Comparison of ENCODE assay signal across 9 mouse cellular contexts in genomic region chr5:121627871-121628270, GRCm38 (mm10). TPM values are rescaled to one million over a fixed set of nuclear protein-coding genes. Genes with fewer than 3 reads are reported as not detected.
DNase-seq lines count a peak whose midpoint lies in the region; ATAC-seq and TF ChIP-seq lines count a peak whose summit lies in the region.
"Had no signal": no experiment of that assay in that cellular context is flagged by ENCODE, and none has a peak within 500 bp of the region (broad histone marks: within the 10 kb centered on the region; RNA-seq: fewer than 3 reads in every experiment).

No protein-coding gene starts in this region.

- H3K36me3 ChIP-seq in kidney, adult 2 months (ENCODE audit: control insufficient read depth, insufficient read depth, low read length) = no peaks in the 10 kb centered on the region
- H3K36me3 ChIP-seq in kidney, embryonic 16.5 days (ENCODE audit: insufficient read depth, low read length) = no peaks in the 10 kb centered on the region
- H3K36me3 ChIP-seq in liver, adult 2 months (ENCODE audit: control insufficient read depth, insufficient read depth, low read length) = peaks cover 2% of the 10 kb centered on the region; the same call in 1 of the 2 replicates
- H3K36me3 ChIP-seq: heart, embryonic 13.5 days had no signal

- no peak overlapping the region for H3K4me3 ChIP-seq in kidney, adult 2 months (ENCODE audit: insufficient read depth, low read depth, low read length)
- H3K4me3 ChIP-seq in kidney, embryonic 16.5 days (ENCODE audit: low read length) = no peak overlapping the region
- no peak overlapping the region for H3K4me3 ChIP-seq in liver, adult 2 months (ENCODE audit: insufficient read depth, low read depth, low read length)
- H3K4me3 ChIP-seq: heart, embryonic 13.5 days had no signal

- H3K79me2 ChIP-seq in liver, adult 2 months (ENCODE audit: control insufficient read depth, insufficient read depth, low read length) = no peaks in the 10 kb centered on the region

- H3K9ac ChIP-seq in kidney, embryonic 16.5 days (replicated peaks; ENCODE audit: low read length) = no peak overlapping the region
- H3K9ac ChIP-seq in liver, adult 2 months (ENCODE audit: low read depth, low read length) = no peak overlapping the region
- H3K9ac ChIP-seq: heart, embryonic 13.5 days had no signal

- H3K9me3 ChIP-seq in kidney, embryonic 16.5 days (ENCODE audit: low read length) = no peaks in the 10 kb centered on the region
- H3K9me3 ChIP-seq: heart, embryonic 13.5 days had no signal

- H3K27me3 ChIP-seq in kidney, adult 2 months (replicated peaks; ENCODE audit: control insufficient read depth, insufficient read depth, low read length) = no peaks in the 10 kb centered on the region
- no peaks in the 10 kb centered on the region for H3K27me3 ChIP-seq in kidney, embryonic 16.5 days (ENCODE audit: insufficient read depth, low read length)
- no peaks in the 10 kb centered on the region for H3K27me3 ChIP-seq in liver, adult 2 months (ENCODE audit: control insufficient read depth, insufficient read depth, low read length)
- H3K27me3 ChIP-seq: heart, embryonic 13.5 days had no signal

- H3K4me1 ChIP-seq in kidney, adult 2 months (ENCODE audit: control insufficient read depth, insufficient read depth, low read length) = no peaks in the 10 kb centered on the region
- no peaks in the 10 kb centered on the region for H3K4me1 ChIP-seq in kidney, embryonic 16.5 days (ENCODE audit: insufficient read depth, low read length)
- H3K4me1 ChIP-seq in liver, adult 2 months (ENCODE audit: control insufficient read depth, insufficient read depth, low read length) = no peaks in the 10 kb centered on the region
- H3K4me1 ChIP-seq: heart, embryonic 13.5 days had no signal

- ATAC-seq in kidney, embryonic 16.5 days (ENCODE audit: low FRiP score, low TSS enrichment) = no peak

- H3K4me2 ChIP-seq in kidney, embryonic 16.5 days (replicated peaks; ENCODE audit: low read depth, low read length) = no peak overlapping the region
- H3K4me2 ChIP-seq: heart, embryonic 13.5 days had no signal

- no peak overlapping the region for H3K27ac ChIP-seq in kidney, adult 2 months (ENCODE audit: insufficient read depth, low read depth, low read length)
- no peak overlapping the region for H3K27ac ChIP-seq in kidney, embryonic 16.5 days (ENCODE audit: low read length)
- no peak overlapping the region for H3K27ac ChIP-seq in liver, adult 2 months (replicated peaks; ENCODE audit: insufficient read depth, low read depth, low read length)
- H3K27ac ChIP-seq: heart, embryonic 13.5 days had no signal

- WGBS in kidney, adult 2 months = 3% methylated on average over 1 of the region's 1 CpGs
- WGBS in kidney, embryonic 16.5 days = 4% methylated on average over 1 of the region's 1 CpGs
- WGBS in liver, adult 2 months = 0% methylated on average over 1 of the region's 1 CpGs

- peak; percentile 89 for TF ChIP-seq CTCF in kidney, adult 2 months (conservative IDR thresholded peaks at IDR 0.05; ENCODE audit: insufficient read depth, insufficient read length, low read depth, low read length)
- TF ChIP-seq CTCF in liver, adult 2 months (IDR thresholded peaks at IDR 0.05; ENCODE audit: low read depth, low read length) = peak; percentile 79

- peak; percentile 78 for DNase-seq in kidney, adult 2 months
- DNase-seq in adrenal gland, adult 8-10 months = peak; percentile 42
- peak; percentile 46 for DNase-seq in embryo, embryonic 11.5 days (ENCODE audit: low read depth, low spot score)
- DNase-seq in induced T-regulatory cell, adult 2 months (ENCODE audit: low read depth) = peak; percentile 81
- DNase-seq in liver, adult 2 months (ENCODE audit: extremely low read depth, low read depth, low spot score) = peak; percentile 35
- DNase-seq in retina, postnatal 1 day = peak; percentile 77
- DNase-seq in thymus, postnatal 4 days = peak; percentile 92

- TF ChIP-seq POLR2A in kidney, adult 2 months (IDR thresholded peaks at IDR 0.05; ENCODE audit: low read depth, low read length) = no peak
- no peak for TF ChIP-seq POLR2A in liver, adult 2 months (IDR thresholded peaks at IDR 0.05; ENCODE audit: extremely low read depth, insufficient read depth, low read length)

RNA-seq across cellular contexts. Expression of gene Acad12, which starts 9.1 kb away (rescaled TPM):
- 47.0 and 51.4 TPM in 2 replicates for polyA plus RNA-seq in kidney, adult 2 months (2012; rRNA removed)
- polyA plus RNA-seq in kidney, embryonic 16.5 days (2015; fragmentation: Nextera tagmentation; extraction: Ambion mirVana) = 3.5 and 3.6 TPM in 2 replicates
- 10 to 100 TPM; 20.1 to 26.0 (median 22.8) TPM for total RNA-seq in adrenal gland, adult 8-10 months (2022)
- 9.6 and 14.4 TPM in 2 replicates for total RNA-seq in liver, adult 2 months (2014; rRNA removed)
- 9.1 and 10.1 TPM in 2 replicates for polyA plus RNA-seq in liver, adult 2 months (2012; rRNA removed)

RNA-seq across cellular contexts. Expression of gene Acad10, which starts 32.4 kb away (rescaled TPM):
- polyA plus RNA-seq in kidney, adult 2 months (2012; rRNA removed) = 55.9 and 68.1 TPM in 2 replicates
- polyA plus RNA-seq in kidney, embryonic 16.5 days (2015; fragmentation: Nextera tagmentation; extraction: Ambion mirVana) = 4.3 and 5.7 TPM in 2 replicates
- total RNA-seq in adrenal gland, adult 8-10 months (2022) = 10 to 100 TPM; 24.7 to 29.8 (median 28.3) TPM
- total RNA-seq in liver, adult 2 months (2014; rRNA removed) = 19.6 and 23.5 TPM in 2 replicates
- 27.5 and 27.7 TPM in 2 replicates for polyA plus RNA-seq in liver, adult 2 months (2012; rRNA removed)

RNA-seq across cellular contexts. Expression of gene Brap, which starts 32.5 kb away (rescaled TPM):
- polyA plus RNA-seq in kidney, adult 2 months (2012; rRNA removed) = 44.0 and 50.1 TPM in 2 replicates
- polyA plus RNA-seq in kidney, embryonic 16.5 days (2015; fragmentation: Nextera tagmentation; extraction: Ambion mirVana) = 34.9 and 37.4 TPM in 2 replicates
- total RNA-seq in adrenal gland, adult 8-10 months (2022) = 10 to 100 TPM; 50.2 to 66.2 (median 58.5) TPM
- total RNA-seq in liver, adult 2 months (2014; rRNA removed) = 95.5 and 112 TPM in 2 replicates
- 48.1 and 48.7 TPM in 2 replicates for polyA plus RNA-seq in liver, adult 2 months (2012; rRNA removed)

RNA-seq across cellular contexts. Expression of gene Aldh2, which starts 34.2 kb away (rescaled TPM):
- 1,369 and 1,431 TPM in 2 replicates for polyA plus RNA-seq in kidney, adult 2 months (2012; rRNA removed)
- polyA plus RNA-seq in kidney, embryonic 16.5 days (2015; fragmentation: Nextera tagmentation; extraction: Ambion mirVana) = 234 and 274 TPM in 2 replicates
- total RNA-seq in adrenal gland, adult 8-10 months (2022) = 1,000 to 10,000 TPM in 2 of 4 experiments, 100 to 1,000 TPM in 2; 881 to 2,723 (median 1,517) TPM
- 1,488 and 1,502 TPM in 2 replicates for total RNA-seq in liver, adult 2 months (2014; rRNA removed)
- polyA plus RNA-seq in liver, adult 2 months (2012; rRNA removed) = 3,750 and 4,351 TPM in 2 replicates

Comparison
In these comparisons a context has a peak if more than half of its experiments do, and no peak if none do; other contexts are left out.
1. DNase-seq: peak in every context shown above with its lines; median percentile 92 in thymus, postnatal 4 days; 81 in induced T-regulatory cell, adult 2 months; 78 in kidney, adult 2 months; 77 in retina, postnatal 1 day; 46 in embryo, embryonic 11.5 days; 42 in adrenal gland, adult 8-10 months; 35 in liver, adult 2 months.